Mouse (Mus musculus) spleen, embryonic (tissue): Measurements from ENCODE around the gene Dgke.

ENCODE experiments used
- CTCF ChIA-PET: fragments of 350-600 bp; sonication (Branson Sonifier 250); formaldehyde crosslinking; loops from one replicate; lab custom pipeline; 2022; lab: Charles Lee

The Dgke gene

DNA sequence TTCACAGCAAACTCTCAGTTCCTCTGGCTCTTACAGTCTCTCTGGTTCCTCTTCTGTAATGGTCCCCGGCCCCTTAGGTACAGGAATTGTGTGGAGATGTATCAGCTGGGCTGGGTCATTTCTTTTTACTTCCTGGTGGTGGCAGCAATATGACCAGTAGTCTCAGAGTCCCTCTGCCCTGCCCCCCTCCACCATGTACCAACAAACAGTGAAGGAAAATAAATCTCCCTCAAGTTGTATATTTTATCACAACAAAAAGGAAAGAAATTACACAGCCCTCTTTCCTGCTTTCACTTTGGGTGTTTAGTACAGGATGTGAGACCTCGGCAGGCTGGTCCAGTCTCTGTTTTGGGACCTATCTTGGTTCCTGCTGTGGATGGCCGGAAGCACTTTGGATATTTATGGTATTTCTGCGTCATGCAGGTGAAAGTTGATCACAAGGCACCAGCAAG lies 9.7 kb upstream of the Dgke start:
- CTCF ChIA-PET, result no interaction called here

DNA sequence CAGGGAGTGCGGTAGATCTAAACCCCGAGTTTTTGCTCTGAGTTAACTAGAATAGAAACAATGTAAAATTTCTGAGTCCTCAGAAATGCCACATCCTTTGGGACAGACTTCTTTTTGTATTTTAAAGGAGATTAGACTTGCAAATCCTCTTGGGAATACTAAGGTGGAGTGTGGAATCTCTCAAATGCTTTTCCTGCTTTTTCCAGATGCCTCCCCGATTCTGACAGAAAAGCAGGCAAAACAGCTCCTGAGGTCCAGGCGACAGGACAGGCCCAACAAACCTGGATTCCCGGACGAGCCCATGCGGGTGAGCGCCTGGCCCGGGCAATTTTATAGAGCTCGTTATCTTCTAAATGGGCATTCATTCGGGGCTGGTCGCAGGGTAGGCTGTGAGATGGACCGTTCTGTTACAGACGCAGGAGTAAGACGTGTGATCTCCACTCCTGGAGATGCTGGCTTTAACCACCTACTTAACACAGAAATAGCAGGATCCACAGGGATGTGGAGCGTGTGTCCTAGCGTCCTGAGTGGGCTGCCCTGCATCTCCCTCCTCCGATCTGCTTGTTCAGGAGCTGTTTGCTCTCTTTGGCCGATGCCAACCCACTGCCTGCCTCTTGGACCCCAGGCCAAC lies 8.2 kb upstream of the Dgke start:
- CTCF ChIA-PET, result no interaction called here

DNA sequence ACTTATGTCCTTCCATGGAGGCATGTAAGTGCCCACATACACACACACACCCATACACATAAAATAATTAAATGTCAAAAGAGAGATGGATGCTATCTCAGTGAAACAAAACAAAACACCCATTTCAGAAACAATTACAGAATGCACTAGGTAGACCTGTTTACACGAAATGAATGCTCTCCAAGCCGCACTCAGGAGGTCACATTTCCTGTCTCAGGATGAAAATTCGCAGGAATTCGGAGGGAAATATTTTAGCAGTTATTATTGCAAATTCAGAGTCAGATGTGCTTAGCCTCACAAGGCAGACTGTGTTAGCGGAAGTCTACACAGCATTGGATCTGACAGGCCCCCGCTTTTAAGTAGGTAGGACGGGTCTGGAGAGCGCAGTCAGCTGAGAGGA lies 6.9 kb upstream of the Dgke start, which contains the start of gene Gm525:
TSS of gene Gm525 (plus strand) at position 301 of the 400 bp plus-strand sequence.
- CTCF ChIA-PET, result no interaction called here

DNA sequence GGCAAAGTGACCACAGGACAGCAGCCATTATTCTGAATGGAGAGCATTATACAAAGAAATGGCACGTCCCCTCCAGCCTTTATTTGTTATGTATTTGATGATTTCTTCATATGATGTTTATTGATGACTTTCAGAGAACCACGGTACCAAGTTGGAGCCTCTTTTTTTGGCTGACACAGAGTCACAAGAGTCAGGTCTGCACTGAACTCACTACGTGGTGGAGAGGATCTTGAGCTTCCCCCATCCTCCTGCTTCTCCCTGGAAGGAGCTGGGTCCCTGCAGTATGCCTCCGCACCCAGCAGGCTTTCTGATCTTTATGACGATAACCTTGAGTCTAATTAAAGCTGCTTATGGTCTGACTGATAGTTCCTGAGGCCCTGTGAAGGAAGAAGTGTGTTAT lies 4.9 kb upstream of the Dgke start:
- CTCF ChIA-PET, result no interaction called here

DNA sequence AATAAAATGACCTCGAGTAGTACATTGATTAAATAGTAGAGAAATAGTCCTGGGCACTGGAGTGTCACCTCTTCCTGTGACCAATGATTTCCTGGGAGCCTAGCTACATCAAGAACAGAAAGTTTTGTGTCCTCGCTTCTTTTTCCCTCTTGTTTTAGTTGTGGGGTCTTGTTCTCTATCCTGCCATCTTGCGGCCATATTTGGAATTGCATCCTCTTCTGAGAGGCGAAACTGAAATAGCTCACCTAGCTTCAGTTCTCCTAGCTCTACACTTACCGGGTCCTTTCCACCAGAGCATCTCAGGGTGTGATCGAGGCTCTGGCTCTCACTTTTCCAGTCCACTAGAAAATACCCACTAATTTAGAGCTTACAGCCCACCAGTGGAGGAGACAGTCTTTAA lies 2.7 kb upstream of the Dgke start:
- CTCF ChIA-PET, result interaction anchor here (0.8 to 1.6 kb wide), 4 partner anchors 9 to 76 kb away, joined by 3 to 7 read pairs (median 4); no protein-coding TSS in a partner anchor

DNA sequence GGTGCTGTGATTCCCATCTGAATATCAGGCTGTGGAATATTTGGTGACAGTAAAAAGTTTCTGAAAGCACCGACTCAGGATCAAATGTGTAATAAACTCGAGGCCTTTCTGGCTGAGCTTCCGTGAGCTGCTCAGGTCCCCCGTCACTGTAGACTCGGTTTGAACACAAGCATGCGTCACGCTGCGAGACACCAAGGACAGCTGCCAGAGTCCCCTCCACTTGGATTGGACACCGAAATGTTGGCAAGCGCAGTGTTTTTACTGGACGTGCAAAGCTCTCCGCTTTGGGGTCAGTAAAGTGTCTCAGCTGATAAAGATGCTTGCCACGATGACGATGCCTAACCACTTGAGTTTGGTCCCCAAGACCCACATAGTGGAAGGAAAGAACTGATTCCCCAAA lies 2.0 kb upstream of the Dgke start:
- CTCF ChIA-PET, result interaction anchor here (0.8 to 1.6 kb wide), 4 partner anchors 9 to 75 kb away, joined by 3 to 7 read pairs (median 4); no protein-coding TSS in a partner anchor

DNA sequence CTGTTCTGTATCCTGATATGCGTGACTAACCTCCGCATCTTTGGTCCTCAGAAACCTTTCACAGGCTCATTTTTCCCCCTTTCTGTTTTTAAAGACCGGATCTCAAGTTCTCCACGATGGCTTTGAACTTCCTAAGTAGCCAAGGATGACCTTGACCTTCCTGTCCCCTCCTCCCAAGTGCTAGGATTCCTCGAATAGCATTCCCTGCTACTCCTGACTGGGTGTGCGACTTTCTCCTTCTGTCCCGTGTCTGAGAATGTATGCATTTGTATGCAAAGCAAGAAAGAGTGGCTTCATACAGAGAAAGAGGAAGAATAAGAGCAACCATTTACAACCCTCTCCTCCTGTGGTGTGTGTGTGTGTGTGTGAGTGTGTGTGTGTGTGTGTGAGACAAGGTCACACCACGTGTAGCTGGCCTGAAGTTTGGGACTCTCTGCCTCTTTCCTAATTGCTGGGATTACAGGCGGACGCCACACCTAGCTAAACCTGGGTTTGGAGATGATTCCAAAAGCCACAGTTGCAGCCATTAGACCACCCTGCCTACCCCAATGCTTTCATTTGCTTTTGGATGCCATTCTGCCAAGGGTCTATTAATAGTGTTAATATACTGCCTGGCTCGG lies 1.3 kb upstream of the Dgke start:
- CTCF ChIA-PET, result no interaction called here

DNA sequence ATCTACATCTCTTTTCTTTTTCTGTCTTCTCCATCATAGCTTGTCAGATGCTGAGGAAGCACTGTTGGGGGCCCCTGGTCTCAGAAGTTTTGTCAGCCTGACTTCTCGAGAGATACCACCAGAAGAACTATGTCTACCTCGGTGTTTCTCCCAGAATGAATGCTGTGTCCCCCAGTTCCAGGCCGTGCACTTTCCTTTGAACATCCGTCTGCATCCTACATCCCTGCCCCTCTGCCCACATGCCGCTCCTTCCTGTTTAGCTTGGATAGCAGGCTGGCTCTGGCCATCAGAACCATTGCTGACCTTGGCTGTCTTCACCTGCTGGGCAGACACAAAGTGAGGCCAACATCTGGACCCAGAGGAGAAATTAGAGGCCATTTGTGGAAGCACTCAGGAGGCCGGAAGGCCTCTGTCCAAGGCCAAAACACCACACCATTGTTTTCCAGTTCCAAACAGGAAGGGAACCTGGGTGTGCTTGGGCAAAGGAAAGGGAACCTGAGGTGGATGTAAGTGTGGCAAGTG lies 712 bp upstream of the Dgke start:
- CTCF ChIA-PET, result interaction anchor here (0.5 to 0.6 kb wide), 2 partner anchors 77 to 78 kb away, joined by 5 to 18 read pairs; no protein-coding TSS in a partner anchor

DNA sequence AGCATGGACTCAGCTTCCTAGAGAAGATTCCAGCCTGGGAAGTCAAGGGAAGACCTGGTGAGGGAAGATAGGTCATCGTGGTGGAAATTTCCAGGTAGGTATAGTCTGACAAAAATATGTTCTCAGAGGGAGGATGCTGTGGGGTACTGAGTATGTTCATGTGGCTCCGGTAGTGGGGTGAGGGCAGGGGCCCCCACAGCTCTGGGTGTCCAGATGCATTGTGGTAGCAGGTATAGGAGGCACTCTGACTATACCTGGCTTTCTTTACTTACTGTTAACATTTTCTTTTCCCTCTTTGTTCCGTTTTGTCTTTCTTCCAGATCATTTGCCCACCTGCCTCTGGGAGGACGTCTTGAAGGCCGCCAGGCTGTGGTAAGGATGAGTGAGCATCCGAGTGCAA lies 524 bp downstream of the Dgke start:
- CTCF ChIA-PET, result interaction anchor here (0.7 kb wide), 1 partner anchor 37 kb away, joined by 3 read pairs; no protein-coding TSS in a partner anchor

DNA sequence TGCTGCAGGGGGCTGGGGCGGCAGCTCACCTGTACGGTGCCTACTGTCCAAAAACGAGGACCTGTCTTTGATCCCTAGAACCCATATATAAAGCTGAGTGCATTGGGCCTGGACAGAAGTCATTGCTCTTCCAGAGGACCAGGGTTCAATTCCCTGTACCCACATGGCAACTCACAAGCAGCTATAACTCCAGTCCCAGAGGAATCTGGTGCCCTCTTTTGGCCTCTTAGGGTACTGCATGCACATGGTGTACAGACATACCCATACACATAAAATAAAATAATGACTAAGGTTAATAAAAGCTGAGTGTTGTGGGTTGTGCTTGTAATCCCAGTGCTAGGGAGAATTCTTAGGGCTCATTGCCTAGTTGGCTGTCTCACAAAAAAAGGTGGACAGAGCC lies 1.4 kb downstream of the Dgke start:
- CTCF ChIA-PET, result interaction anchor here (0.5 to 1.3 kb wide), 2 partner anchors 20 to 72 kb away, joined by 3 read pairs; no protein-coding TSS in a partner anchor

DNA sequence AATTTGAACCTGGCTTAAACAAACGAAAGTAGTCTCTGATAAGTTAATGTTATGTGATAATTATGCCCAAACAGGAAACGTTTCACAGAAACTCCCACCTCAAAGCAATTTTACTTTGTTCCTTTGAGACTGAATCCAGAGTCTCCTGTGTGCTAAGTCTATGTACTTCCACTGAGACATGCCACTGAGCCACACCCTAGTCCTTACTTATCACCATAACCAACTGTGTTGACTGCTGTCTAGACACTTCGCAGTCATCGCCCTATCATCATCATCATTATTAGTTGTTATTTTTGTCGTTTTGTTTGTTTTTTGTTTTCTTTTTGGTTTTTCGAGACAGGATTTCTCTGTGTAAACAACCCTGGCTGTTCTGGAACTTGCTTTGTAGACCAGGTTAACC lies 2.3 kb downstream of the Dgke start:
- CTCF ChIA-PET, result interaction anchor here (1.3 kb wide), 1 partner anchor 71 kb away, joined by 3 read pairs; no protein-coding TSS in a partner anchor

DNA sequence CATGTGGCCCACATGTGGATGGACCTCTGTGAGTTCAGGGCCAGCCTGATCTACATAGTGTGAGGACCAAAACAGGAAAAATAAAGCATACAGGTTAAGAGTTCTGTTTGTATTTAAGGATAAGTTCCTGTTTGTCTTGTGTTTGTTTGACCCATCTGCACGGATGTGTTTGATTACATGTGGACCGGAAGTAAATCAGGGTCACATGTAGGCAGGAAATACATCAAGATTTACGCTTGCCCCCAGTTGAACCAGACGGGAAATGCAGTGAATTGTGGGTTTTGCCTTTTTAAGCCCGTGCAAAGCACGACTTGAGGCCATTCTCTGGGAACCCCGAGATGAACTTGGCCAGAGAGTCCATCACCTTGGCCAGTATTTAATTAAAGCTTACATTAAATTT lies 5.3 kb downstream of the Dgke start:
- CTCF ChIA-PET, result no interaction called here

DNA sequence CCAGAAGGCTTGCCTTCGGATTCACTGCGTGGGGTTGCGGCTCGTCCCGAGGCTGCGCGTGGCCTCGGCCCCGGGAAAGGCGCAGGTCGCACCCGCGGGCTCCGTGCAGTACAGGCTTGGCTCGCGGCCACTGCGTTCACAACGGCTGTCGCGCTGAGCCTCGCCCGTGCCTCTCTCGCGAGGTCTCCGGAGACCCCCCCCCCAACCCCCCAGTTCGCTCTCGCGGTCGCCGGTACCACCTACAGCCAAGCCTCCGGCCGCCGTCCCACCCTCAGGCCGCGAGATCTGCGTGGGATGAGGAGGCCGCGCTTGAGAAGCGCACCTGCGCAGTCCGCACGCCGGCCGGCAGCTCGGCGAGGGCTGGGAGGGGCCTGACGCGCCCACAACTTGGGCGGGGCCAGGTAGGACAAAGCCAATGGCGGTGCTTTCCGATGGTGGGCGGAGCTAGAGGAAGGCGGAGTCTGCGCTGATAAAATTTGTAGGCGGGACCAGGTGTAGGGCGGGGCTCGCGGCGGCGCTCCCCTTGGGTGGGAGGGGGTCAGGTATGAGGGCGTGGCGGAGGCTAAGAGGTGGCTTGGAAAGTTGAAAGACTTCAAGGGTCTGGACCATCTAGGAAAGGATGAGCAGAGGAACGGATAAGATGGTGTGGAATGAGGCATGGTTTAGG lies 6.1 kb downstream of the Dgke start:
- CTCF ChIA-PET, result no interaction called here

DNA sequence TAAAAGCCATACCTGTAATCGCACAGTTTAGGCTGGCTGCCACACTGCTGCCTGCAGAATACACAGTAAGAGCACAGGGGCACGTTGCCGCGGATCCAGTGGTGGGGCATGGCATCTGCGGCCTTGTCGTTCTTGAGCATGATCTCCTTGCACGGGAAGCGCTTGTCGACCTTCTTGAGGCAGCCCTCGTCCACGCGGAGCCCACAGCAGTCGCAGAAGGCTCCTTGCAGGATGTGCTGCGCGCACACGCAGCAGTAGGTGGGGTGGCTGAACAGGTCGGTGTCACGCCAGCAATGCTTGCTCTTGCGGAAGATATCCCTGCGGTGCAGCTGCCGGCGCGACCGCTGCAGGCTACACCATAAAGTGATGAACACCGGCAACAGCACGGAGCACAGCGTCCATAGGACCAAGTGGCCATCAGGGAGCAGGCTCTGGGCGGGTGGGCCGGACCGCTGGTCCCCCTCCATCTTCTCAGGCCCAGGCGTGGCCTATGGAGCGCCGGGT lies 6.7 kb downstream of the Dgke start:
- CTCF ChIA-PET, result interaction anchor here (0.7 to 1.5 kb wide), 2 partner anchors 22 to 62 kb away, joined by 3 to 4 read pairs; no protein-coding TSS in a partner anchor

DNA sequence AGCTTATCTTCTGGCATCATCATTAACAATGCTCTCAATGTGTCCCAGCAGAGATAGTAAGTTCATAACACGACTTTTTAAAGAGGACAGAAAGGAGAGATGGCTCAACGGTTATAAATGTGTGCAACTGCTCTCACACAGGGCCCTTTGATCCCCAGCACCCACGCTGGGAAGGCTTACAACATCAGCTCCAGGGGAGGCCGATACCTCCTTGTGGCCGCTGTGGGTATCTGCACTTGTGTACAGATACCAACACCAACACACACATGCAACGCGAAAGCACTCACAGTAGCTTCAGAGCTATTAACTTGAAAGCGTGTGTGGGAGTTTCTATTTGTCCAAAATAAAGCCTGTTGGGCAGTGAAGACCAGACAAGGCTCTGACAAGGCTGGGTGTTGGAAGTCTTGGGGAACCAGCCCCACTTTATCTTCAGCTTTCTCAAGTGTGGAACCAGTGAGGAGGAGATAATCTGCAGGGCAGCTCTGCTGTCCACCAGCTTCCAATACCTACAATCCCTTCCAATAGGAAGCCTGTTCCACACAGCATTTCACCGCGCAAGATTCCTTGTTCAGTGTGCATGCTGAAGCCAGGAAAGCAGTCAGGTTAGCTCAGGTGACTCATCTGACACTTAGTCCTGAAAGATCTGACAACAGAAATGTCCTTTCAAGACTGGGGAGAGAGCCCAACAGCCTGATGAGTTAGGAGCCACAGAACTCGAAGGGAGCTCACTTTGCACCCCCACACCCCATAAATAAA lies 8.0 kb downstream of the Dgke start:
- CTCF ChIA-PET, result interaction anchor here (1.3 to 1.5 kb wide), 2 partner anchors 13 to 61 kb away, joined by 3 to 4 read pairs; no protein-coding TSS in a partner anchor

DNA sequence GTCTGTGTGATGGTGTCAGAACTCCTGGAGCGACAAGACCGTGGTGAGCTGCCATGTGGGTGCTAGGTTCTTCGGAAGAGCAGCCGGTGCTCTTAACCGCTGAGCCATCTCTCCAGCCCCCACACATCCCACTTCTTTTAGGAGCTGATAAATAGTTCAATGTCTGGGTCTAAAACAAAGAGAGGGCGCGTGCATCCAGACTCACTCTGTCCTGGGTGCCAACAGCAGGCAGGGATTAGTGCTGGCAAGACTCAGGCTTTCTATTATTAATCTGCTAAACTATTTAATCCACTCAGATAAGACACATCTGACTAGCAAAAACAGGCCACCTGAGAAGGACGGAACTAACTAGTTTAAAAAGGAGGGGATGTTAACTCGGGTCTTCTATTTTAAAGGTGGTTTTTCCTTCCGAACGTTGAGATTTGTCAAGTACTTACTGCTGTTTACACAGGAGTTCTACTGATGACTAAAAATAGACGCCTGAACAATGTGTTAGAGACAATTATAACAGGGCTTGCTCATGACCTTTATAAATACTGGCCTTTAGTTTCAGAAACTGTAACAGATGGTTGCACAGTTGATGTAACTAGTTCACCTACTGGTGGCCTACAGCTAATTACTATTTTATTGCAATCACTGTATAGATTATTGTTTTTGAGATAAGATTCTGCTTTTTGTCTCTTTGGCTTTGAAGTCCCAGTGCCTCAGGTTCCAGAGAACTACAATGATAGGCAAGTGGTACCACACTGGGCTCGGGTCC lies 10.5 kb downstream of the Dgke start:
- CTCF ChIA-PET, result no interaction called here

DNA sequence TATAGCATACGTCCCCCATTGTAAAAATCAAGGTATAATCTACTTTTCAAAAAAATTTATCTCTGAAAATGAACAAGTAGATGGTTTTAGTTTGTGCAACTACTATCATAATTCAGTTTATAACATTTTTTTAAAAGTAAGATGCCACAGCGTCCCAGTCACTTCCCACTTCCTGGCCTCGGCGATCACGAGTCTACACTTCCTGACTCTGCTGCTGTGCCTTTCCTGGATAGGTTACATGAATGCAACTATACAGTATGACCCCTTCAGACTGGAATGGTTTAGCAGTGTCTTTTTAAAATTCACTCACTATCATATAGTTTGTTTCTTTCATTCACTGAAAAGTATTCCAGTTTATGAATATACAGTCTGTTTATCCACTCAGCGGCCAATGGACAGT lies 14.9 kb downstream of the Dgke start:
- CTCF ChIA-PET, result no interaction called here

DNA sequence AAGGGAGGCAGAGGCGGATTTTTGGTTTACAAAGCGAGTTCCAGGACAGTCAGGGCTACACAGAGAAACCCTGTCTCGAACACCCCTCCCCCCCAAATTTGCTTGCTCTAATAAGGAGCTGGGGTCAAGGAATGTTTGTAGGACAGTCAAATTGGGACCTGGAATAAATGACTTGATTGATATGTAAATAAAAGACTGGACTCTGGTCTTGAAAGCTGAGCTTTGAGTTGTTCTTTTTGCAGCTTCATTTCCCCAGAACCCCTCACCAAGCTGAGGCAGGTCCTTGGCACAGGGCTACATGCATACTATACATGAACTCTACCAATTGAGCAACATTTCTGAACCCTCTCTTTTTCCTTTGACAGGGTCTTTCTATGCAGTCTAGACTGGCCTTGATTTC lies 20.6 kb downstream of the Dgke start:
- CTCF ChIA-PET, result interaction anchor here (0.6 to 1.3 kb wide), 3 partner anchors 12 to 37 kb away, joined by 3 to 20 read pairs (median 3); no protein-coding TSS in a partner anchor

DNA sequence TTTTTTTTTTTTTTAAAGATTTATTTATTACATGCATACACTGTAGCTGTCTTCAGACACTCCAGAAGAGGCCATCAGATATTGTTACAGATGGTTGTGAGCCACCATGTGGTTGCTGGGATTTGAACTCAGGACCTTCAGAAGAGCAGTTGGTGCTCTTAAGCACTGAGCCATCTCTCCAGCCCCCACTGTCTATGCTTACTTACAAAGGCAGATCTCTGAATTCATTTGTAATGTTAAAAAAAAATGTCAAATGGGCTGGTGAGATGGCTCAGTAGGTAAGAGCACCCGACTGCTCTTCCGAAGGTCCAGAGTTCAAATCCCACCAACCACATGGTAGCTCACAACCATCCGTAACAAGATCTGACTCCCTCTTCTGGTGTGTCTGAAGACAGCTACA lies 21.1 kb downstream of the Dgke start:
- CTCF ChIA-PET, result interaction anchor here (0.6 to 1.3 kb wide), 3 partner anchors 13 to 37 kb away, joined by 3 to 20 read pairs (median 3); no protein-coding TSS in a partner anchor

DNA sequence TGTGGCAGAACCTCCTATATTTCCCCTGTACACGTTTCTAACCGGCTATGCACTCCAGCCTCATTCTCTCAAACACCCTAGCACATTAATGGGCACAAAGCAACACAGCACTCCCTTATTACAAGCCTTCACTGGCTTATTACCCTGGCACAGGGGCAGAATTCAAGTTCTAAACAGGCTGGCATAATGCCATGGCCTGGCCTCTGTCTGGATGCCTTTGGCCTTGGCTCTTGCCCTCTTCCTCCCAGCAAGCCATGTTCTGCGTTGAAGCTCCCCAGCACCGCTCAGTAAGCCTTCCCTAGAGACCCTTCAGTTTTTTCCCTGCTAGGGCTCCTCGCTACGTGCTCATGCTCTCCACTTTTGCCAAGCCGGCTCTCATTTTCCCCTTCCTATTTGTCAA lies 23.6 kb downstream of the Dgke start:
- CTCF ChIA-PET, result no interaction called here
